Mouse (Mus musculus) induced T-regulatory cell, adult 2 months (primary cell): ENCODE results near the gene Hist1h4f.

ENCODE experiments used
- DNase-seq: peaks from one replicate; pipeline ENCODE4 v3.0.0-alpha.2; 2012; ENCODE audit warnings: low read depth

The Hist1h4f gene

GRCm38 (mm10) chr13:23513517-23513916 is 37.9 kb downstream of the Hist1h4f start:
- DNase-seq, result no peak

GRCm38 (mm10) chr13:23510127-23510526 is 41.3 kb downstream of the Hist1h4f start:
- no peak for DNase-seq

GRCm38 (mm10) chr13:23506819-23507515 is 44.5 kb downstream of the Hist1h4f start:
- no peak for DNase-seq

GRCm38 (mm10) chr13:23506351-23506750 is 45.1 kb downstream of the Hist1h4f start:
- DNase-seq, result peak; percentile 64

GRCm38 (mm10) chr13:23505662-23506345 is 45.6 kb downstream of the Hist1h4f start:
- DNase-seq, result no peak

- peak; percentile 73 for DNase-seq
Observed at GRCm38 (mm10) chr13:23503797-23504196, 47.7 kb downstream of the Hist1h4f start.

- no peak for DNase-seq
Observed at GRCm38 (mm10) chr13:23502916-23503315, 48.5 kb downstream of the Hist1h4f start.

GRCm38 (mm10) chr13:23502031-23502567 is 49.3 kb downstream of the Hist1h4f start:
- DNase-seq, result no peak

GRCm38 (mm10) chr13:23501511-23501910 is 49.9 kb downstream of the Hist1h4f start:
- no peak for DNase-seq
